Mouse (Mus musculus) urinary bladder, postnatal 14 days (tissue): ENCODE data around the gene Htra1.

Experiments used
- DNase-seq: peaks from one replicate; pipeline ENCODE4 v3.0.0; 2021; ENCODE audit warnings: low spot score

Gene Htra1

DNA sequence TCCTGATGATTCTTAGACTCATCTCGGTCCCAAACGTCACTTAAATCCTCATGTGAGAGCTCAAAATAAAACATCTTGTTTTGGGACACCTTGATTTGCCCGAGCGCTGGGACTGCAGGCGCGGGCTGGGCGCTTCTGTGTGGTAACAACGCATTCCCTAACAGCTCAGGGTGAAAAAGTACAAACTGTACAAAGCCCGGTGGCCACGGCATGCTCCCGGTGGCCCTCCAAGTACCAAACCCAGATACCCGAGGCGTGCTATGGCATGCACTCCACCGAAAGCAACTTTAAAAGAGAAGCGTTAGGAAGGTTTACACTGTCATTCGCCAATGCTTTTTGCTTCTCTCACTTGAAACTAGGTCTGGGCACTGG is 504 bp upstream of the Htra1 start:
- no peak for DNase-seq

DNA sequence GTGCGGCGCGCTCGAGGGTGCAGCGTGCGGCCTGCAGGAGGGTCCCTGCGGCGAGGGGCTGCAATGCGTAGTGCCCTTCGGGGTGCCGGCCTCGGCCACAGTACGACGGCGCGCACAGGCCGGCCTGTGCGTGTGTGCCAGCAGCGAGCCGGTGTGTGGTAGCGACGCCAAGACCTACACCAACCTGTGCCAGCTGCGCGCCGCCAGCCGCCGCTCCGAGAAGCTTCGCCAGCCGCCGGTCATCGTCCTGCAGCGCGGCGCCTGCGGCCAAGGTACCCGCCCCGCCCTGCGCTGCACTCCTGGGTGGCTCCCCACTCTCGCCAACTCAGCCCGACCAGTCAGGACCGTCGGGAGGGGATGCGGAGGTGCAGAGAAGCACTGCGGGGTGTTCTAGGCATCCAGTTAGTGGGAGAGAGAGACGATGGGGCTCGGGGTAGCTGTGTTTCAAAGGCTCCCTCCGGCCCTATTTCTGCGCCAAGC is 601 bp downstream of the Htra1 start:
- DNase-seq, result peak; percentile 46

DNA sequence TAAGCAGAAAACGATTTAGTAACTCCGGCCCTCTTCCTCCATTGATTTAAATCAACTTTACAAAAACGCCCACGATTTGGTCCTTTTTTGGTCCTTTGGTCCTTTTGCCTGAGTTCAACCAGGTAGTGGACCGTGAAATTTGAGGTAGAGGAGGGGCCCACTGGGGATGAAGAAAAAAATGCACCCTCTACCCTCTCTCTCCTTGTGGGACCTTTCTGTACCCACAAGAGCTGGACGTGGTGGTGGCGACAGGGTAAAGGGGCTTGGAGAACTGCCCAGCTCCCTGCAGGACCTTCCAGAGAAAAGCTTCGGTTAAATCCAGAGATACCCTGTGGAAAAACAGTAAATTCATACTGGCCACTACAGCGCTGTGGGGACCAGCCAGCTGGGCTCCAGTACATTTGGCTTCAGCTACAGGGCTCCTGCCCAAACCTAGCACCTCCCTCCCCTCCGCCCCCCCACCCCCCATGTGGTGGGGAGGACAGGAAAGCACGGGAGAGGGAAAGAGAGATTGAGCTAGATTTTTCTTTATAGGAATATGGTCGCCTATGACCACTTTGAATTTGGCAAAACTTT is 1.4 kb downstream of the Htra1 start:
- DNase-seq, result no peak

DNA sequence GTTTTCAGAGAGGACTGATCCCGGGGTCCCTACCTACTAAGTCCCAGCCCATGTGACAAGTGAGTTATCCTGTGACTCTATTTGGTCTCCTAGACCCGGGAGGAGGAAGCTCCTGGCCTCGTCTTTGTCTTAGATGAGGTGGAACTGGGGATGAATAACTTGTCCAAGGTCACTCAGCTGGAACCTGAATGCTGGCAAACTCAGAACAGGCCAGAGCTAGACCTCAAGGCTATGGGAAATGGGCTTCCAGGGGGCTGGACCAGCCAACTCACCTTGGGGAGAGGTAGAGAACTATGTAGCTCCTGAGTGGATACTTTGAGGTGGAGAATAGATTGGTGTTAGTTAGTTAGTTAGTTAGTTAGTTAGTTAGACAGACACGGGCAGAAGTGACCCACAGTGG is 2.1 kb downstream of the Htra1 start:
- no peak for DNase-seq

DNA sequence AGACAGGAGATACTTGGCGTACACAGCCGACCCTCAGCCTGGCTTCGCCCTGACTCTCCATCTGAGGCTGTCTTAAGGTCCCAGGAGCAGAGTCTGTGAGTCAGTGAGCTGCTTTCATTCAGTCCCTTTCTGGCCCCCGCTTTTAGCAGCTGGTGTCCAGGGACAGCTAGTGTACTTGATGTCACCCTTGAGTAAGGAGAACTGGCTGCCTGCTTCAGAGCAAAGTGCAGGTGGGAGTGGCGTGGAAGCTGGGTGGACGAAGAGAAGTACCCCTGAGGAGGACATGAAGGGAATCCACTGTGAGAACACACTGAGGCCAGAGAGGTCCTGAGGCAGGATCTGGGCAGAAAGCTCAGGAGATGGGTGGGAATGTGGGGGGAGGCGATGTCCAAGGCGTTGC is 3.0 kb downstream of the Htra1 start:
- DNase-seq, result no peak

DNA sequence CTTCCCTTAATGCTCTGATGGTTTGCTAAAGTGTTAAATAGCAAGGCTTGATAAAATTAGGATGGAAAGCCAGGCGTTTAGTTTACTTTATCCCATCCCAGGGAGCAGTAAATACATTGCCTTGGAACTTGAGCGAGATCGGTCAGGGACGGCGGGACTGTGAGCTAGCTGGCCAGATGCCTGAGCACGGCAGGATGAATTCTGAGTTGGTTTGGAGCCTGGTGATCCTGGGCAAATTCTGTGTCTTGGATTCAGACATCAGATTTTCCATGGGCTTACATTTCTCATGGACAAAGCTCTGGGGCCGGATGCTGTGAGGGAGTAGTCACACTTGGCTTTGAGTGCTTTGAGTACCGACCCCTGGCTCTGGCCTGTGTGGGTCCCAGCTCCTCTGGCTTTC is 4.8 kb downstream of the Htra1 start:
- DNase-seq, result no peak

DNA sequence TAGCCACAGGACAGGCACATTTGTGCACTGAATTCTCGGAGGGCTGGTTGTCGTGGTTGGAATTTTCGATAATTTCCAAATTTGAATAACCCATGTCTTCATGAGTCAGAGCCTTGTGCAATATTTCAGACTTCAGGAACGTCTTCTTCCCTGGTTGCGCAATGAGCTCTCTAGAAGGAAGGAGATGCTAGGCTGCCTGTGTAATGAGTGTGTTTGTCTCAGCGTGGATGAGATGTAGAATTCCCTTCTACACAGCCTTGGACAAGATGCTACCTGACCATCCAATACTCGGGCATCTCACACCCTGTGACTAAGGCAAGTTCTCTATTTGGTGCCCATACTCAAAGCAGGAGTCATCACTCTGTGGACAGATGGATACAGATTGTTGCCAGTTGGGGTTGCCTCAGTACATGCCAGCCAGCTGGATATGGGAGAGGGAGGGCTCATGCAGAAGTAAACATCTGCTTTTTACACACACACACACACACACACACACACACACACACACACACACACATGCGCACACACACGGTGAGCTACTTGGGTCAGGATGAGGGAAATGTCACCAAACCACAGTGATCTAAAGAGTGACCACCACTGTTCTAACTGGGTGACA is 7.5 kb downstream of the Htra1 start:
- no peak for DNase-seq

DNA sequence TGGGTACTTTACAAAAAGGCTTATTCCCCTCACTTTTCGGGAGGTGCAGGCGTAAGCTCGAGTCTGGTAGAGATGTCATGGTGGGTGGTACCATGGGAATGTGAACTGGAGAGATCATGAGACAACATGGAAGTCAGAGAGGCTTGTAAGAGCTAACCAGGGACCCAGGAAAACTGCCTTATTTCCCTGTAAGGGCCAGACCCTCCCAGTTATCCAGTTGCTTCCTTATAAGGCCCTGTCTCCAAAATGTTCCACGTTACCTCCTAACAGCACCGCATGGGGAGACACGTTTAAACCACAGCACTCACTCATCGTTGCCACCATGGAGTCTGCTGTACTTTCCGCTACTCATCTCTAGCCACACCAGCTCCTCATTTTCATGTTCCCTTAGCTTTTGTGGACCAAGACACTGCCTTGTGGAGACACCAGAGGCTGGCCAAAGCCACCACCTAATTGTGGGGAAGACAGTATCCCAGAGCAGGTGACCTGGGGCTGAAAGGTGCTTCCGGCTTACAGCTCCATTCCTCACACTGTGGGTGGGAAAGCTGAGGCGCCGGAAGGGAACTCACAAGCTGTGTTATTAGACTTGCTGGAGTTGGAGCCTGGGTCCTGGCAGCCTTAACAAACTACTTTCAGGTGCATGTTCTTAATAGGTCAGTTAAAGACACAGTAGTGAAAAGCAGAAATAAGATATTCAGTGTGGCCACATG is 9.0 kb downstream of the Htra1 start:
- DNase-seq, result no peak

DNA sequence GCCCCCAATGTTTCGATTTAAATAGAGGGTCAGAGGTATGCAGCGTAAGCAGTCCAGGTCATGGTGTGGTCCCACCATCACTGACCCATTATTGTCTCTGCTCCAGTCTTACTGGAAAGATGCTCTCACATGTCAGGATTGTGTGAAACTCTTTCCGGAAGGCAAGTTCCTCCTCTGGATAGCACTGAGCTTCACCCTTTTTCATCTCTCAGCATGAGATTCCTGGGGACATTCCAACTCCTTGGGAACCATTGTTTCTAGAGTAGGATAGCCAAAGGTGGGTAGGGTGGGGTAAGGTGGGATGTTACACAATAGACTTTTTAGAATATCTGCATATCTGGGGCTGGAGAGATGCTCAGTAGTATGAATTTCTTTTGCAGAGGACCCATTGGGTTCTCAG is 9.8 kb downstream of the Htra1 start:
- no peak for DNase-seq

DNA sequence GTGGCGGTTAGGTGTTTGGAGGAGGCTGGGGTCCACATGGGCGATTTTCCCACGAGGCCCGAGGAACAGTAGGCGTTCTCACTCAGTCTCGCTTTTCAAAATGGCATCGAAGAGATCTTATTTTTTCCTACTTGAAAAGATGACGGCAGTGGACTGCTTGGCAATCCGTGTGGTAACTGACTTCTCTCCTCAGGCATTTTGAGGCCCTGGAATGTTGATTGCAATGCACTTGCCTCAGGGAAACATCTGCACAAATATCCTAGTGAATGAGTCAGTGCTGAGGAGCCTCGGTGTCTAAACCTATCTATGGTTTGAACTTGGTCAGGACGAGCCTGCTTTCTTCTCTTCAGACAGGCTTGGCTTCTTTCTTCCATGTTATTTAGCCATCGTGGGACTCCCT is 10.4 kb downstream of the Htra1 start:
- no peak for DNase-seq

DNA sequence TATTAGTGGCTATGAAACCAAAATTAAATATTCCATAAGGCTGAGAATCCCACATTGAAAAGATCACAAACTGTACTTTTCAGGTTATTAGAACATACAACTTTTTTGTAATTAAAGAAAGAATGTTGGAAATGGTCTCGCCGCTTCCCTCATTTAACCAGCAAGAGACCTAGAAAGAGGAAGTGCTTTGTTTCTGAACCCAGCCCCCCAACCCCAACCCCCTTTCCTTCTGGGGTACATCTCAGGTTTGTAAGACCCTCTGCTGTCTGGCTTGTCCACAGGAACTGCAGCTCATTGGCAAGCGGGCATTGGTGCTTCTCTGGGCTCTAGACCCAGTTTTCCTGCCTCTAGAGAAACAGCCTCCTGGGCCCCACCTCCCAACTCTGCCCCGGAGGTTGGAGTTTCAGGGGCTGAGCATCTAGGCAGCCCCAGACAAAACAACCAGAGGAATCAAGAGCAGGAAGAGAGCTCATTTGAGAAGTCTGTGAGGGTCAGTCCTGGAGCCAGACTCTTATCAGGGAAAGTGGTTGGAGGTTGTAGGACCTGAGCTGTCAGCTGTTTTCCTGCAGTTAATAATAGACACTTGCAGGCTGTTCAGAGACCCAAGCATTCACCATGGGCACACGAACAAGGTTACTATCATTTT is 12.8 kb downstream of the Htra1 start:
- no peak for DNase-seq

DNA sequence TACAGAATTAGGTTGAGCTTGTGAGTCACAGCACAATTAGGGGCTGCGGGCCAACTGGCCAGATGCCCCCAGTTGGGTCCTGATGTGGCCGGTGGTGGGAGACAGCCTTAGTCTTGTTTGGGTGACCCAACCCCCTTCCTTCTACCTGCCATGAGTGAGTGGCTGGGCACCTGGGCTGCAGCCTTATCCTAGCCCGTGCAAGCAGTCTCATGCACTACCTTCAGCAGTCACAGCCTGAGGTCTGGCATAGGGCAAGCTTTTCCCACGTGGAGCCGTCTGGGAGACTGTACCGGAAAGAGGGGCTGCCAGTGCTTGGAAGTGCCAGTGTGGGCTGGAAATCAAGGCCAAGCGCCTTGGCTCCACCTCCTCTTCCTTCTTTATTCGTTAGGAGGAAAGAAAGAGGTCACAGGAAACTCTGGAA is 13.4 kb downstream of the Htra1 start:
- no peak for DNase-seq

DNA sequence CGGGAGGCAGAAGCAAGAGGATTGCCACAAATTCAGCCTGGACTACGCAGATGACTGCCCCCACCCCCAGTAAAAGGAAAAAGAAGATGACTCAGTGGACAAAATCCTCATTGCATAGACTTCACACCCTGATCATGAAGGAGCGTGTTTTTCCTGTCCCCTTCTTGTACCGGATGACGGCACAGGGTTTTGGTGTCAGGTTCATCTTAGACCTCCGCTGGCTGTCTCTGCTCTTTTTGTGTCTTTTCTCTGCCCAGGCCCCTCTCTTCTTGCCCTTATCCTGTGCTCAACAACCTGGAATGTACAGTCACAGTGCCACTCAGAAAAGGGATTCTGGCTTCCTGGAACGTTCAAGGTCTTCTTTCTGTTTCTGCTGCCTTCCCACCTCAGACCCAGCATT is 14.6 kb downstream of the Htra1 start:
- DNase-seq, result no peak

DNA sequence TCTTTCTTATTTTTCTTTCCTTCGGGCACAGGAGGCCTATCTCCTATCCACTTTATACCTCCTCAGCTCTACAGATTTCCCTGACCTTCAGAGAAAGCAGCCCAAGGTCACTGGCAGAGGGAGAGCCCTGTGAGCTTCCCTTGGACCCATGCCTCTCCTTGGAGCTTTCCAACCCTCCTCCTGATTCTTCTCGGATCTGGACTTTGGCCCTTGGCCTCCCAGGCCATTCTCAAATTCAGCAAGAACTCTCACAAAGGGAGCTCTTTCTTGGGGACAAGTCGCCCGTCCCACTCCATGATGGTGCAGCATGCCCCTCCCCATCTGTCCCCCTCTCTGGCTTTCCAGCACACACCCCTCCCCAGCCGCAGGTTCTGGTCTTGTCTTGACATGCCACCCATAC is 15.1 kb downstream of the Htra1 start:
- DNase-seq, result no peak

DNA sequence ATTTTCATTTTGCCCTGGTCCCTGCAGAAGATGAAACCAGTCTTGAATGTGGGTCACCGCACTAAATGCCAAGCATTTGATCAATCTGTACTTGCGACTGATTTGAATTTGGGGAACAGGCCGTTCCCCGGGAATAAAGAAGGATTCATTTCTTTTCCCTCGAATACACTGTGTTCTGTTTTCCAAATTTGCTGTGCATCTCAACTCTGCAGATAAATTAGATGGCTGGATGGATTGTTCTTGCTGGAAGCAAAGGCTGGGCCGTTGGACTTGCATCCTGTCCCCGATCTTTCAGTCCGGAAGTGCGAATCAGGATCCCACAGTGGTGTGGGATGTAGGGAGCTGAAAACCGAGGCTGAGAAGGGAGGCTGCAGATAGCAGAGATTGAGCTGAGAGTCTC is 17.5 kb downstream of the Htra1 start:
- DNase-seq, result no peak

DNA sequence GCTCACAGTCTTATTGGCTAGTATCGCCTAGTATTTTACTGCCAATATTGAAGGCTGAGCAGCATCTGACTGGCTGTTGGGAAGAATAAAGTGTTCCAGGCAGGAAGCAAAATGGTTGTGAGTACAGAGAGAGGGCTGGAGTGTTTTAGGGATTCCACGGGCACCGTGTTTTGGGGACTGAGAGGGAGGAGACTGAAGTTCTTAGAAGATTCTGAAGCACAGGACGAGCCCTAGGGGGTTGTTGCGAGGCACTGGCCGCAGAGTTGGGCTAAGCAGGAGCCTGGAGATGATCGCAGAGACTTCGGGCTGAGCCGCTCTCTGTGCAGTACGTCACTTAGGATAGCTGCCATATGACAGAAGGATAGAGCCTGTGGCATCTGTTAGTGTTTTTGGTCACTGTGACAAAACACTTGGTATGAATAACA is 18.3 kb downstream of the Htra1 start:
- no peak for DNase-seq

DNA sequence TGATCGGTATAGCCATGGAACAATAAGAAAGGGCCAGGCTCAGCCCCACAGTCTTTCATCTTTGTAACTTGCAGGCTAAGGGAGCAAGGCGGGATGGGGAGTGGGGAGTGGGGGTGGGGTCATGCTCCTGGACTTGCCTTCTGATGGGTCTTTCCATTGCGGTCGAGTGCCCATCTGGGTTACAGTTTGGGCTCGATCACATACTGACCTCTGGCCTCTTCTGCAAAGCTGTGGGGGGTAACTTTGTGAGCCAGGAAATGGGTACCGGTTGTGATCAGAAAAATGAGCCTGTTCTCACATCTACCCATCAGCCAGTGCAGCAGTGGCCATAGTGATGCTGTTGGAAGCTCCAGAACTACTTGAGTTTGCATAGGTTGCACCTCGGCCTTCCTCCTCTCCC is 22.6 kb downstream of the Htra1 start:
- DNase-seq, result no peak

DNA sequence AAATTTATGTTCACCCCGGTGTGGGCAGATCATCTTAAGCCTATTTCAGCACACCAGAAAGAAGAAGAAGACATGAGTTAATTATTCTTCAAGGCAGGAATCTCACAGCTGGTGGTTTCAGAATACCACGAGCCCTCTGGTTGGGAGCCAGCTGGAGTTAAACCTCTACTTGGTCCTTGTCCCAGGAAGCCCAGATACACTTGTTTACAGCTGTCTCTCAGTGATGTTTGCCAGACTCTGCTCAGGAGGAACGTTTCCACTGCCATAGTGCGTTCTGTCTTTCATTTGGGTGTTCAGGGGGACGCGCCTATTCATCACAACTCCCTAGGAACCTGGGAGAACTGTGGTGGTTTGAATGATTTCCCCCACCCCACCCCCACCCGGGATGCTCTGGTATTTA is 24.0 kb downstream of the Htra1 start:
- DNase-seq, result peak; percentile 76

DNA sequence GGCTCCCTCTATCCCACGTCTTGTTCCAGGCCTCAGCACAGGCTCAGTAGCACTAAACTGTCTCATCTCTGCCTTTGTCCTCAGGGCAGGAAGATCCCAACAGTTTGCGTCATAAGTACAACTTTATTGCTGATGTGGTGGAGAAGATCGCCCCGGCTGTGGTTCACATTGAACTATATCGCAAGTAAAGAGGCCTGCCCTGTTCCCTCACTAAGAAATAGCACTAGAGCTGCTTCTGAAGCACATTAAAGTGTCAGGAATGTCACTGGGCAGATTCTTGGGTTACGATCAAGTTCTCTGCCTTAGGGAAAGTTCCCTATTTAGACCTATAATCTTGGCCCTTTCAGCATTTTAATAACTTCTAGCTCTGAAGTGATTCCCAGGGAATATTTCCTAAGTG is 25.5 kb downstream of the Htra1 start:
- DNase-seq, result peak; percentile 26

DNA sequence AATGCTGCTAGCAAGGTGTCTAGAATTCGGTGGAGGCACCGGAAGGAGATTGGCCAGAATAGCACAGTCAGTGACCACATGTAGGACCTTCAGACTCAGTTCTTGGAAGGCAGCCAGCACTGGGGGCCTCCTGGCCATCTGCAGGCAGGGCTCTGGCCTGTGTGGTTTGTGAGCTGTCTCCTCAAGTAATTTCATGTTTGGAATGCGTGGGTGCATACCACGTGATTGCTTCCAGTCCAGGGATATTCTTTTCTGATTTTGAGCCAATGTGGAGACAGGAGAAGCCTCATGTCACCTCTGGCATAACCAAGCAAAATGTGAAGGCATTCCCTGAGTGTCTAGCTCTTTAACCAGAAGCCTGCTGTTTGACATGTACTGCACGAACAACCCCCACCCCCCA is 28.8 kb downstream of the Htra1 start:
- peak; percentile 69 for DNase-seq

DNA sequence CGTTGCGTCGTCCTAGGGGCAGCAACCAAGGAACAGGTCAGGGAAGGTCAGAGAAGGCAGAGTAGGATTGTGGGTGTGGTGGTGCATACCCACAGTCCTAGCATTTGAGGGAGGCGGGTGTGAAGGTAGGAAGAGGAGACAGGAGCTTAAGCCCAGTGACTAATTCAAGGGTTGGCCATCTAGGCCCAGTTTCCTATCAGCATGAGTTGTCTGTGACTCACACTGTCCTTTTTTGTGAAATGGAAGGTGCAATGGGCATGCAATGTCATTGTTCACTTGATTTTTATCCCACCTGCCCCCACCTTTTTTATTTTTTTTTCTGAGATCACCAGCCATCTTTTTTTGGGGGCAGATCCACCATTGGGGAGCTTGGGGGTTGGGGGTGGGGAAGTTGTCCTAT is 29.5 kb downstream of the Htra1 start:
- no peak for DNase-seq

DNA sequence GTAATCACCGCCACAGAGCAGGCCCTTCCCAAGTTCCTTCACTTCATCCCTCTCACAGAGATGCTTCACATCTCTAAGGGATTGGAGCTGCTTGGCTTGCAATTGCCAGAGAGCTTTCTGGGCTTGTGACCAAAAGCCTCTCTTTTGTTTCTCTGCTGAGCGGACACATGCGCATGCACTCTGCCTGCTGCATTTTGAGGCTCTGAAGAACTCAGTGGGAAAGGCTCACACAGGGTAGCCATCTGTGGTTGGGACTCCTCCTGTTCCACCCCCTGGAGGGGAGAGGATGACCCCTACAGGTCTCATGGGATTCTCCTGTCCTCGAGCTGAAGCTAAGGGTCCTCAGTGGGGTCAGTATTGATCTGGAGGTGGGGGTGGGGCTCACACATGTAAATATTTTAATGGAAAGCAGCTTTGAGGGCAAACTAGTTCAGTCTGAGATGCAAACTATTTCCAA is 30.0 kb downstream of the Htra1 start:
- DNase-seq, result peak; percentile 56

DNA sequence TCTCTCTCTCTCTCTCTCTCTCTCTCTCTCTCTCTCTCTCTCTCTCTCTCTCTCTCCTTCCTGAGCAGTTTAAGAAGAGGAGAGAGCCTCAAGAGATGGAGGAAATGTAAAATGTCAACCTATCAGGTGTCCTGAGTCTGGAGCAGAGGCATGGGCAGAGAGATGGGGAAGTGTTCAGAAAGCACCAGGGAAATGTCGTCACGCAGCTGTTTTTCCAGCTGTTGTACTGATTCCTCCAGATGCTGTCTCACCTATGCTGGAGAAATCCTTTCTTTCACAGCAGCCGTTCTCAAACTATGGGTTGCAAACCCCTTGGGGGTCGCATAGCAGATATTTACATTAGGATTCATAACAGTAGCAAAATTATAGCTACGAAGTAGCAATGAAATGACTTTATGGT is 30.5 kb downstream of the Htra1 start:
- DNase-seq, result no peak
